Mouse (Mus musculus) testis, adult 2 months (tissue): ENCODE measurements around the gene Col19a1.

Source experiments
- CTCF ChIP-seq: fragments of 200-500 bp; IDR thresholded peaks from 2 replicates; pipeline ENCODE4 v1.5.1; 2012; ENCODE audit warnings: low read depth, mild to moderate bottlenecking, inconsistent platforms, low read length, moderate library complexity; ENCODE audit not compliant: control insufficient read depth, insufficient read depth, insufficient replicate concordance
- POLR2A ChIP-seq: fragments of 200-500 bp; IDR thresholded peaks from 2 replicates; pipeline ENCODE4 v1.6.1; 2012; ENCODE audit warnings: low read depth, mild to moderate bottlenecking, inconsistent platforms, low read length, moderate library complexity; ENCODE audit not compliant: control insufficient read depth

DNA sequence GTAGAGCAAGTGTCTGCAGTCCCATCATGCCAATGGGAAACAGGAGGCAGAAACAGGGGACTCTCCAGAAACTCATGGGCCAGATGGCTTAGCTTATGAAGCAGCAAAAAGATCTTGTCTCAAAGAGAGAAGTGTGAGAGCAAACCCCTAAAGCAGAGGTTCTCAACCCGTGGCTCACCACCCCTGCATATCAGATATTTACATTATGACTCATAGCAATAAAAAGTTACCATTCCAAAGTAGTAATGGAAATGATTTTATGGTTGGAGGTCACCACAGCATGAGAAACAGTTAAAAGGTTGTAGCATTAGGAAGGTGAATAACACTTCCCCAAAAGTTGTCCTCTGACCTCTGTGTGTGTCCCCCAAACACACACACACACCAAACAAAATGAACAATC is 350.9 kb downstream of the Col19a1 start:
- TF ChIP-seq CTCF: no peak
- no peak for TF ChIP-seq POLR2A
